Mouse (Mus musculus) intestine, embryonic 16.5 days (tissue): ENCODE measurements around the gene Snx33. TPM values are rescaled to one million over a fixed set of nuclear protein-coding genes. Genes with fewer than 3 reads are reported as not detected.

Experiments
- ATAC-seq: fragments of 200-750 bp; cut with Nextera tagmentation; 2 replicates; pipeline ENCODE4 v1.8.0; 2017; ENCODE audit warnings: moderate TSS enrichment, moderate library complexity
- H3K27ac ChIP-seq: fragments of 300-500 bp; sonication (generic); 2 replicates; pipeline ENCODE4 v1.5.1; 2014; ENCODE audit warnings: mild to moderate bottlenecking, low read length
- H3K27me3 ChIP-seq: fragments of 300-500 bp; sonication (generic); replicated peaks from 2 replicates; pipeline ENCODE4 v1.6.1; 2014; ENCODE audit warnings: low read length, control low read depth, mixed read lengths; ENCODE audit not compliant: control insufficient read depth, insufficient read depth
- H3K36me3 ChIP-seq: fragments of 300-500 bp; sonication (generic); 2 replicates; pipeline ENCODE4 v1.6.1; 2014; ENCODE audit warnings: low read length, control low read depth; ENCODE audit not compliant: control insufficient read depth, insufficient read depth
- H3K4me1 ChIP-seq: fragments of 300-500 bp; sonication (generic); 2 replicates; pipeline ENCODE4 v1.6.1; 2014; ENCODE audit warnings: low read length, control low read depth, mixed read lengths; ENCODE audit not compliant: control insufficient read depth, insufficient read depth
- H3K4me2 ChIP-seq: fragments of 300-500 bp; sonication (generic); 2 replicates; pipeline ENCODE4 v1.6.1; 2014; ENCODE audit warnings: low read depth, low read length, control low read depth
- H3K4me3 ChIP-seq: fragments of 300-500 bp; sonication (generic); 2 replicates; pipeline ENCODE4 v1.5.1; 2014; ENCODE audit warnings: mild to moderate bottlenecking, low read length
- H3K9ac ChIP-seq: fragments of 300-500 bp; sonication (generic); 2 replicates; pipeline ENCODE4 v1.6.1; 2014; ENCODE audit warnings: low read depth, low read length
- H3K9me3 ChIP-seq: fragments of 300-500 bp; sonication (generic); 2 replicates; pipeline ENCODE4 v1.6.1; 2016; ENCODE audit warnings: low read length, control low read depth; ENCODE audit not compliant: control insufficient read depth
- WGBS: fragments of 180-500 bp; shearing (Covaris S2); extraction: QIAGEN DNeasy Blood & Tissue Kit; methylation state at CpG from one replicate; pipeline ENCODE4 v1.1.7; 2014; 5-methylcytosine and 5-hydroxymethylcytosine counted together
- polyA plus RNA-seq: library from polyadenylated mRNA; unstranded; fragments of >200 nt; fragmentation: Nextera tagmentation; extraction: Ambion mirVana; gene quantifications from 2 replicates; pipeline ENCODE4 v1.2.1, GENCODE M21; 2015

The Snx33 gene
- polyA plus RNA-seq, 1 experiment from 2014 or later = 5.2 TPM

DNA sequence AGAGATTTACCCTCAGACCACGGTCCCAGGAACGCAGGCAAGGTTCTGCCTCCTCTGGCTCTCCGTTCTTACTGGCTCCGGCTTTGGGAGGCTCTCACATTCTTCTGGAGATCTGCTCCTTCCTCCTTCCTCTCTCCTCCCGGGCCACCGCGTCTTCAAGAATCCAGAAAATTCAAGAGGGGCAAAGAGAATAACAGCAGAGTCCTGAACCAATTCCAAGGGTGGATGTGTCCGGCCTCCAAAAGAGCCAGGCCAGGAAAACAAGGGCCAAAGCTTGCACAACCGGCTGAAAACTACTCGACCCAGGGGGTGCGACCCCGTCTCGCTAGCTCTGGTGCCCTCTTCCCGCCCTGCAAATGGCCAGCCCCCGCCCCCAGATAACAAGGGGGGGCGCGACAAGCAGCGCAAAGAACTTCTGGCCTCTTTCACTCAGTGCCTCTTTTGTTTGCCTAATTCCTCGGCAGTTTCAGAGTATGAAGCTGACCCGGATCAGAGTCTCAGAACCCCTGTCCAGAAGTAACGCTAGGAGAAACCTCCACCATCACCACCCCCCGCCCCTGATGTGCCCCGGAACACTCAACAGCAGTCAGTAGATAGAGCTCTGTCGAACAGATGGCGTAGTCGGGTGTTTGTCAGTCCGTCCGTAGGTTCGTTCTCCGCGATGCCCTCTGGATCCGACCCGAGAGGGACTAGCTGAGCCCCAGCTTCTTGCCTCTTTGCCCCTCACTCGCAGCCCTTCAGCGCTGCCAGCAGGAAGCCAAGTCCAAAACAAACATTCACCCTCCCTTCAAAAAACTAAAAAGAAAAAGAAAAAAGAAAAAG, 769 bp downstream of the Snx33 start:
- 2% methylated on average over 35 of the region's 35 CpGs for WGBS
- Histone ChIP-seq H3K9ac (peak overlapping the region; percentile 81), H3K27ac (peak overlapping the region; percentile 90), H3K4me2 (peak overlapping the region; percentile 93), H3K4me1 (peaks cover 43% of the 10 kb centered on the region), H3K27me3 (no peaks in the 10 kb centered on the region), H3K9me3 (no peaks in the 10 kb centered on the region), H3K36me3 (no peaks in the 10 kb centered on the region), H3K4me3 (peak overlapping the region; percentile 70)
- ATAC-seq = peak; percentile 27

DNA sequence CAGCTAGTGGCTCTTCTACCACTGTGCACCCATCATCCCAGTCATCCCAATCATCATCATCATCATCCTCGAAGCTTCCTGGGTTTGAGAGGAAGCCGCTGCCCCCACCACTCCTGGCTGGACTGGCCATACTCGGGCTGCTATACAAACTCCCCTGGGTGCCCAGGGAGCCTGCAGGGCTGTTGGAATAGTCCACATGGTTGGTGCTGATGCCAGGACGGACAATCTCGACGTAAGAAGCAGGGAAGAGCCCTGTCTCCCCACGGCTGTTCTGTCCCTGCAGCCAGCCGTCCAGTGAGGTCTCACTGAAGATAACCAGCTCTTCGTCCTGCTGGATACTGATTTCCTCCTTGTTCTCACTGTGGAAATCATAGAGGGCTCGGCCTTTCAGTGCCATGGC, 1.8 kb downstream of the Snx33 start:
- H3K4me3 ChIP-seq = peak overlapping the region; percentile 70
- peaks cover 43% of the 10 kb centered on the region for H3K4me1 ChIP-seq
- no peaks in the 10 kb centered on the region for H3K27me3 ChIP-seq
- peak overlapping the region; percentile 81; the same call in 1 of the 2 replicates for H3K9ac ChIP-seq
- H3K4me2 ChIP-seq = peak overlapping the region; percentile 93
- no peak overlapping the region; the same call in 1 of the 2 replicates for H3K27ac ChIP-seq
- no peak for ATAC-seq
- 77% methylated on average over 10 of the region's 10 CpGs for WGBS
- H3K9me3 ChIP-seq = no peaks in the 10 kb centered on the region
- peaks cover 4% of the 10 kb centered on the region; the same call in 1 of the 2 replicates for H3K36me3 ChIP-seq

DNA sequence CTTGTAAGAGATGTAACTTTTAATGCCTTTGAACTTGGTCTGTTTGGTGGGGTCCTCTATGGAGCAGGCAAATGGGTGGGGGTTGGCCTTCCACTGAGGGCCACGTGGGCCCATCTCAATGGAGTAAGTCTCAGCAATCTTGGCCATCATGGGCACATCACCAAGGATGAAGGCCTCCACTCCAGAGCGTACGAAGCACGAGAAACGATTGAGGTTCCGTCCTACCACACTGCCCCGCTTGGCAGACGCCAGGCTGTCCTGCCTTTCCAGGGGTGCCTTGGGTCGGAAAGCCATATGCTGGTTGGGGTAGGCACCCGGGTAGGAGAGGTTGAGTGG, 2.2 kb downstream of the Snx33 start:
- H3K27me3 ChIP-seq = no peaks in the 10 kb centered on the region
- no peak overlapping the region; the same call in 1 of the 2 replicates for H3K4me3 ChIP-seq
- peaks cover 5% of the 10 kb centered on the region; the same call in 1 of the 2 replicates for H3K36me3 ChIP-seq
- no peak for ATAC-seq
- peak overlapping the region; percentile 93 for H3K4me2 ChIP-seq
- no peaks in the 10 kb centered on the region for H3K9me3 ChIP-seq
- 95% methylated on average over 10 of the region's 10 CpGs for WGBS
- no peak overlapping the region for H3K27ac ChIP-seq
- peak overlapping the region; percentile 81; the same call in 1 of the 2 replicates for H3K9ac ChIP-seq
- peaks cover 43% of the 10 kb centered on the region for H3K4me1 ChIP-seq

DNA sequence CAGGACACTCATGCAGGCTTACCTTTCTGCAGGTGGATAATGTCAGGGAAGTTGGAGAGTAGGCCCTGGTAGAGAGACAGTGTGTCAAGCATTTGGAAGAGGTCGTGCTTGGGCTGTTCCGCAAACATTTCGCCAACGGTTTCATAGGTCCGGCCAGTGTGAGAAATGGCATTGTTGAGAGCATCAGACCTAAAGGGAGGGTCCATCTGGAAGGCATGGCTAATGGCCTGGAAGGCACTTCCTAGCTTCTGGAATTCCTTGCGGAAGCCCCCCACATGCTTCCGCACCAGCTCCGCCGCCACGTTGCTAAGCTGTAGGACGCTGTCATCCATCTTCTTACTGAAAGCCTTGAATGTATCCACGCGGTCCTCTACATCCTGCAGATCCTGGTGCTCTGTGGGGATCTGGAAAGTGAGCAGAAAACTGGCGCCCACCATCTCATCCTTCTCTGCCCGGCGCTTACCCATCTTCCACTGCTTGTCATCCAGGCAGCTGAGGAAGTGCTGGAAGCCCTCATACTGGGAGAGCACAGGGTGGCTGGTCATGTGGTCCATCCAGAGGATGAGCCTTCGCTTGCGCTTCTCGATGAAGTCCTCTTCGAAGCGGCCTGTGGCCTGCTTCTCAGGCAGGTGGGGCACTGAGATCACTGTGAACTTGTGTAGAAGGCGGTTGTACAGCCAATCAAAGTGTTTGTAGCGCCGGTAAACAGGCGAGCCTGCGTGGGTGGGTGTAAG, 2.7 kb downstream of the Snx33 start:
- H3K9ac ChIP-seq = peak overlapping the region; percentile 30; the same call in 1 of the 2 replicates
- H3K4me3 ChIP-seq = peak overlapping the region; percentile 37
- peaks cover 5% of the 10 kb centered on the region; the same call in 1 of the 2 replicates for H3K36me3 ChIP-seq
- H3K27ac ChIP-seq = peak overlapping the region; percentile 49; the same call in 1 of the 2 replicates
- peak overlapping the region; percentile 93 for H3K4me2 ChIP-seq
- H3K9me3 ChIP-seq = no peaks in the 10 kb centered on the region
- peaks cover 43% of the 10 kb centered on the region for H3K4me1 ChIP-seq
- no peaks in the 10 kb centered on the region for H3K27me3 ChIP-seq
- WGBS = 71% methylated on average over 26 of the region's 26 CpGs
- no peak for ATAC-seq

DNA sequence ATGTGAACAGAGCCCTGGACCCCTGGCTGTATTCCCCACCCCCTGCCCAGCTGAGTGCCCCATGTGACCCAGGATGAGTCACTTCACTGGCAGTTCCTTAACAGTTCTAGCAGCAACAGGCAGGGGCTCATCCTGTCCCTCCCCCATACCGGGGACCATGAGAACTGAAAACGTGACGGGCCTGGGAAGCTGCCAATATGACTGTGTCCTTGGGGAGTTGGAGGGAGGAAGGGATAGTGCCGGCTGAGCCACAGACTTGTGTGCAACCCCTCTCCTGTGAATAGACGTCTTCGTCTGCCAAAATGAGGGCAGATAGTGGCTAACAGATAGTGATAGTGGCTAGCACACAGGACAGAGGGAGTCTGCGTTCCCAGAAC, 3.5 kb downstream of the Snx33 start:
- 25% methylated on average over 7 of the region's 7 CpGs for WGBS
- H3K4me3 ChIP-seq = peak overlapping the region; percentile 37
- H3K9ac ChIP-seq = peak overlapping the region; percentile 30
- no peaks in the 10 kb centered on the region for H3K27me3 ChIP-seq
- peak; percentile 52 for ATAC-seq
- peak overlapping the region; percentile 93 for H3K4me2 ChIP-seq
- H3K36me3 ChIP-seq = peaks cover 5% of the 10 kb centered on the region; the same call in 1 of the 2 replicates
- H3K27ac ChIP-seq = peak overlapping the region; percentile 49
- H3K4me1 ChIP-seq = peaks cover 43% of the 10 kb centered on the region
- no peaks in the 10 kb centered on the region for H3K9me3 ChIP-seq

- no peaks in the 10 kb centered on the region for H3K9me3 ChIP-seq
- peaks cover 5% of the 10 kb centered on the region; the same call in 1 of the 2 replicates for H3K36me3 ChIP-seq
- H3K27me3 ChIP-seq = no peaks in the 10 kb centered on the region
- peak overlapping the region; percentile 49 for H3K27ac ChIP-seq
- WGBS = 56% methylated on average over 8 of the region's 8 CpGs
- H3K9ac ChIP-seq = peak overlapping the region; percentile 30
- ATAC-seq = no peak
- H3K4me3 ChIP-seq = peak overlapping the region; percentile 37
- H3K4me1 ChIP-seq = peaks cover 43% of the 10 kb centered on the region
- H3K4me2 ChIP-seq = peak overlapping the region; percentile 93
Measured at GRCm38 (mm10) chr9:56923841-56924650, 4.1 kb downstream of the Snx33 start.

GRCm38 (mm10) chr9:56922746-56923145, 5.4 kb downstream of the Snx33 start:
- Histone ChIP-seq H3K4me2 (no peak overlapping the region), H3K36me3 (peaks cover 5% of the 10 kb centered on the region; the same call in 1 of the 2 replicates), H3K9me3 (no peaks in the 10 kb centered on the region), H3K27me3 (no peaks in the 10 kb centered on the region), H3K4me1 (peaks cover 38% of the 10 kb centered on the region), H3K4me3 (no peak overlapping the region), H3K27ac (no peak overlapping the region), H3K9ac (0 out of 2 replicates have a peak overlapping the region, but pooled peaks have one; percentile 30)
- no peak for ATAC-seq
- 93% methylated on average over 4 of the region's 4 CpGs for WGBS

DNA sequence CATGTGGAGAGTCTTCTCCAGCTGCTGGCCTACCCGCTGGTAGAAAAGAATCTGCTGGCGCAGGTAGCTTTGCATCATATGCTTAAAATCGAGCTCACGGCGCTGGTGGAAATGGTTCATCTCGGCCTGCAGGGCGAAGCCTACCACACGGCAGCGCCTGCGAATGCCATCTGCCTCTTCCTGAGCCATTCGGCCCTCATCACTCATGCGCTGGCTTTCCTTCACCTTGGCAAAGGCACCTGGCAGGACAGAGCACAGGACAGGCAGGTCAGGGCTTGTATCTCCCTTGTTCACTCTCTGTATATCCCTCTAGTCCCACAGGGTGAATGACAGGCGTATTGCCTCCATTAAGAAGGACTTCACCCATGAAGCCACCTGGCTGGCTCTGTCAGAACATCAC, 9.7 kb downstream of the Snx33 start:
- no peak overlapping the region for H3K4me3 ChIP-seq
- no peaks in the 10 kb centered on the region for H3K9me3 ChIP-seq
- H3K36me3 ChIP-seq = peaks cover 5% of the 10 kb centered on the region; the same call in 1 of the 2 replicates
- H3K27me3 ChIP-seq = no peaks in the 10 kb centered on the region
- WGBS = 97% methylated on average over 13 of the region's 13 CpGs
- no peak overlapping the region for H3K9ac ChIP-seq
- no peak for ATAC-seq
- H3K27ac ChIP-seq = no peak overlapping the region
- peaks cover 4% of the 10 kb centered on the region for H3K4me1 ChIP-seq
- H3K4me2 ChIP-seq = no peak overlapping the region
